Mouse (Mus musculus): ENCODE measurements around the gene Ccl1.
A peak's percentile ranks its signal among the peaks of the same experiment; 100 is the strongest.

Ccl1 gene

DNA sequence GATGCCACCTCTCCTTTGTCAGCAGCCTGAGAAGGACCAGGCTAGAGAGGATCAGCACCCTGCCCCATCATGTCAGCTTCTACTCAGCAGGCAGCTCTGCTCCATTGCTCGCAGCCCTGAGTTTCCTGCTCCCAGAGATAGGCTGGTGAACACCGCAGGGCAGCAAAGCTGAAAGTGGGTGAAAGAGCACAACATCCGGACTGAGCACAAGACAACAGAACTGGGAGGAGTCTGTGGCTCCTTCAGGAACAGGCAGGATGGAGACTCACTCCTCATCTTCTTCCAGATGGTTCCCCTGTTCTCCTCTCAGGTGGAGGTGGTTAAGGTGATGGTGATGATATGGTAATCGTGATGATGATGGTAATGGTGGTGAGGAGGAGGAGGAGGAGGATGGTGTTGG lies at the start of gene Ccl1:
Gene Ccl1, minus strand, starts transcription at position 101 of the 400 bp plus-strand sequence.
- DNase-seq (ENCODE audit: low read depth in 2 of 2, low spot score in 2 of 2): no peak

DNA sequence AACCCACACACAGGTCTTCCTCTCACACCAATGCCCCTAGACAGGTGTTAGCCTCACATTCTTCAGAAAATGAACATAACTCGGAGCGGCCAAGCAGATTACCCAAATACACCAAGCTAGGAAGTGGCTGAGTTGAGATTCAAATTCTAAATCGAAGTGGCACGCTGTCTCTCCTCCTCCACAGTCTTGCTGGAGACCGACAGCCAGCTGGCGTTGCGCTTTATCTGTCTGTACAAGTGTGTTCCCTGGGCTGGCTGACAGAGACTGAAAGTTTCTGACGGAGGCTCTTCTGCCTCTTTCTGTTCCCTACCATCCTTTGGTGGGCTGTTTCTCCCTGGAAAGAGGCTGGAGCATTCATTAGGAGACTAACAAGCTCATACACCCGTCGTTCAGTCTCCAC lies 45.5 kb upstream of the Ccl1 start:
- DNase-seq (ENCODE audit: low read depth in 2 of 2, low spot score in 2 of 2): no peak

DNA sequence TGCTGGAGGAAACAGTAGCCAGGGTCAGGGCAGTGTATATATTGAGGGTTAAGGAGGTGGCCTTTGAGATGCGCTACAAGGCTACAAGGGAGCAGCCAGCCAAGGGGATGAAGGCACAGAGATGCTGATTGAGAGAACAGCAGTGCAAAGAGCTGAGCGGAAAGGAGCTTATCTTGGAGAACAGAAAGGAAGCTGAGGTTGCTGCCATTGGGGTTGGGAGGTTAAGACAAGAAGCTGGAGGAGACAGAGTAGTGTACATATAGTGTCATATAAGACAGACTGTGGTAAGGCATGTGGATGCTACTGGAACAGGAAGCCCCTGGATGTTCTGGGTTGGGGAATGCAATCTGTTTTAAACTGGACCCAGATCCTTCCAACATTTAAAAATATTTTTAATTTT lies 35.4 kb upstream of the Ccl1 start:
- no peak for DNase-seq (ENCODE audit: low read depth in 2 of 2, low spot score in 2 of 2)

DNA sequence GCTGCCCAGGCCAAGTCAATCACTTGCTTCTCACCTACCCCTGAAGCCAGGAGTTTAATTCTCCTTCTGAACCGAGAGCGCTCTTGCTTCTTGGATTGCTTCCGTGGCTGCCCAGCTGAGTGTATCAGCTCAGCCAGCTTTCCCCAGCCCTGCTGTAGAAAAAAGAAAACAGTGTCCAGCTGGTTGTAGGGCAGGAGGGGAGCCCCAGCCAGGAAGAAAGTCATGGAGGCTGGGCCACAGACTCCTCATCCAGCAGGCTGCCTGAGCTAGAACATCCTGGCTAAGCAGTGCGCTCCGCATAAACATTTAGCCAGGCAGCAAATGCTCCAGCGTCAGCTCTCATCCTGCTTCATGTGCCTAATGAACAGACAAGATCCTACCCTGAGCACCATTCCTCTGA lies 34.9 kb upstream of the Ccl1 start:
- DNase-seq (ENCODE audit: low read depth in 2 of 2, low spot score in 2 of 2): no peak

DNA sequence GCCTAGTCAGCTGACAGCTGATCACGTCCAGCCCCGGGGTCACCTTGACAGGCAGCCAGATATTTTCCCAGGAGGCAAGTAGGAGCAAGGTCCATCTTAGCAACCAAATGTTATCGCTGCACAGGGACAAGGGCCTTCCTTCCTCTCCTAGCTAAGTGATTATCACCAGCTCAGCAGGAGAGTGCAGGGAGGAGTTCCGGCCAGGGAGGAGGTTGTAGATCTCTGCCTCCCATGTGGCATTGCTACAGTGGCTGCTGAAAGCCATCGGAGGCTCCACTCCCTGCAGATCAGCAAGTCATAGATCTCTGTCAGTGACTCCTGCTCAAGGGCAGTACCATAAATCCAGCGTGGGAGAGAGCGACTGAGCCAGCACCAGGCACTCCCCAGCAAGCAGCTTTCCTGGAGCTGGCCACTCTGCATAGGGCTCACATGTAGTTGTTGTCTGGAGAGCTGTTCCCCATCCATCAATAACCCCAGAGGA lies 34.5 kb upstream of the Ccl1 start:
- DNase-seq (ENCODE audit: low read depth in 2 of 2, low spot score in 2 of 2): no peak

DNA sequence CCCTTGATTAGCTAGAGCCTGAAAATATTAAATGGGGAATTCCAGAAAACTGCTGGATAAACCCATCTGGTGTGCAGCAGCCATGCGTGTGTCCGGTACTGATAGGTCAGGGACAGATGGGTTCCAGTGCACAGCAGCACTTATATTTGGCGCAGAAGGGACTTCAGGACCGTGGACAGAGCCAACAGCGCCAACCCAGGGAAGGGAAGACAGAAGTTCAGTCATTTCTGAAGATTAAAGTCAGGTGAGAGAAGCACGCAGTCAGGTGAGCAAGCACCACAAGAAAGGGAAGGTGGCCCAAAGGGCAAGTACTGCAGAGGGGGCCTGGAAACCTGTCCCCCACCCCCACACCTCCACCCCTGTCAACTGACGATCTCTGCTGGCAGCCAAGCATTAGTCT lies 7.7 kb upstream of the Ccl1 start:
- DNase-seq (ENCODE audit: low read depth in 2 of 2, low spot score in 2 of 2): no peak

DNA sequence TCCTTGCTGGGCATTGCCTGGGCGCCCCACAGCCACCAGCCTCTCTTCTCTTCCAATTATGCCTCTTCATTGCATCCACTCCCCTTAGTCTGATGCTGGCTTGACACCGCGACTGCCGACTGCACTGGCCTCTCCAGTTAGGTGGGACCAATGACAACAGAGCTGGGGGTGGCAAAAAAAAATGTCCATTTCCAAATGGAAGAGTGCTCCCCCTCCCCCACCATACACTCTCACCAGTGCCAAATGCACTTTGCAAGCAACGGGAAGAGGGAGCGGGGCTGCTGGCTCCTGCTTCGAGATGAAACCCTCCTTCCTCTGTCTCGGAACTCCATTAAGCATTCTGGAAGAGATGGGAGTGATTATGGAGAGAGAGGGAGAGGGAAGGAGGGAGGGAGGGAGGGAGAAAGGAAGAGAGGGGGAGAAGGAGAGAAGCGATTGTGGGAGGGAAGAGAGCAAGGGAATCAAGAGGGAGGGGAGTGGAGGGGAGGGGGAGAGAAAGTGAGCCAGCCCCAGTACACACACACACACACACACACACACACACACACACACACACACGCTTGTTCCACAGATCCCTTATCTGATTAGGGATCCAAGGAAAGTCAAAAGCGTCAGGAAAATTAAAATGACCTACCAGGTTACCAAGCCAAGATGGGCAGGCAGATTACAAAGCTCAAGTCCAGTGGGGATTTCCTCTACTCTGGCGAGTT lies 5.0 kb upstream of the Ccl1 start:
- DNase-seq (ENCODE audit: low read depth in 2 of 2, low spot score in 2 of 2): no peak

DNA sequence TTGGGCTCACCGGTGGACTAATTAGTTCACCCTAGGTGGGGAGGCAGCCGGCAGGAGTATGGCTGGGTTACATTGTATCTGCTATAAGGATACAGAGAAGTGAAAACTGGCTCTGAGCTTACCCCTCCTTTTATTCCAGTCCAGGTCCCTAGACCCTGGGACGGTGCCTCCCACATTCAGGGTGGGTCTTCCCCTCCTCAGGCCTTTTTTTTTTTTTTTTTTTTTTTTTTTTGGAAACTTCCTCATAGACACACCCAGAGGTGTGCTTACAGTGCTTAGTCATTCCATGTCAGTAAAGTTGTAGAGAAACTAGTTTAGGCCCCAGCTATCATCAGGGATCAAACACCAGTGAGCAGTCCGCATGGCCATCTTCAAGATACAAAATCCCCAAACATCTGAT lies 7.6 kb downstream of the Ccl1 start:
- no peak for DNase-seq (ENCODE audit: low read depth in 2 of 2, low spot score in 2 of 2)

DNA sequence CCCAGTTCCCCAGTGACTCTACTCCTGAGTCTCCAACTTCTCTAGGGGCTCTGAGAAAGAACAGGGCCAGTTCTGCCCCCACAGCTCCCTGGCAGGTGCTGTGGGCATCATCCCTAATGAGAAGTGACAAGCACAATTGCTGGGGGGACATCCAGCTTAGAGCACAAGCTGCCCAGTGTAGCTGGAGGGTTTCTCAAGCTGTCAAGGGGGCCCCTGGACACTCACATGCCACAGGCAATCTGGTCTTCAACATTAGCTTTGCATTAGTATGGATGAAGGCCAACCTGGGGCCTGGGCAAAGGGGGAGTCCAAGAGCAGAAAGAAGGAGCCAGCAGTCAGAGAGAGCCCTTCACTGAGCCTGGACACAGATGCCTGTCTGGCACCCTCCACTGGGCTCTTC lies 14.6 kb downstream of the Ccl1 start:
- no peak for DNase-seq (ENCODE audit: low read depth in 2 of 2, low spot score in 2 of 2)

DNA sequence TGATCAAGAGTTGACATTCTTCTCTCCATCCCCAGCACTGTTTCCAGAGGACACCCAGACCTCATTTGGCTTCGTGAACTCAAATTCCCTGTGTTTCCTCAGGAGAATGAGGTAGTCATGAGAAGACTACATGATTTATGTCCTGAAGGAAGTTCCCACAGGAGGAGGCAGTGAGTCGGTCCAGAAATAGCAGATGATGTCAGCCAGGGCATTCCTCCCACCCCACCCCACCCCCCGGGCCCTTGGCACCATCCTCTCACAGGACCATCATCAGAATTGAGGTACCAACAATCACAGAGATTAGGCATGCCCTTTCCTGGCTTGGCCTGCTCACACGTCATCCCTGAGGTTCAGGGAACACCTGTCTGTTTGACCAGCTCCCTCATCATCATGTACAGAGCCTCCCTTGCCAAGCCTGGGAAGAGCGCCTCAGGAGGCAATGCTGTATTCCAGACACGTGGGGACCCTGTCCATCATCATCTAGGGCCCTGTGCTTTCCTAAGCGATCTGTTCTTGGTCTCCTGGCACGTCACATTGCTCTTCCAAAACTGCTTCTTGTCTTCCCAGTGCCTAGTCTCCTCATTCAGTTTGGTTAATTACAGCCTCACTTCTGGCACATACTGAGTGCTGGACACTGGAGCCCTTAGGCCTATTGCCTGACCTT lies 31.2 kb downstream of the Ccl1 start:
- DNase-seq (ENCODE audit: low read depth in 2 of 2, low spot score in 2 of 2): no peak

DNA sequence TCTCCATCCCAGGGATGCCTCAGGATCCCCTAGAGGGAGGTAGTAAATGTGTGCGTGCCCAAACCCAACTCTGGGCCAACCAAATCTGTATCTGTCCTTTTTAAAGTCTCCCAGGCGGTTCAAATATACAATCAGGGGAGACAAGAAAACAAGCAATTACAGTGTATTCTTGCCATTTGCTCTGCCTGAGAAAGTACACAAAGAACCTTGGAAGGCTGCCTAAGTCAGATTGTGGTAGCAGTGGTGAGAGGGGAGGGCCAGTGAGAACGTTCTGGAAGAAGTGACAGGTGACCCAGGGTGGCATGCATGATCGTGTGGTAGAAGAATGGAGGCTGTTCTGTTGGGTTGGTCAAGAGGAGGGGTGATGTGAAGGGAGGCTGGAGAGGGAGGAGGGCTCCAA lies 46.4 kb downstream of the Ccl1 start:
- DNase-seq (ENCODE audit: low read depth in 2 of 2, low spot score in 2 of 2): no peak

DNA sequence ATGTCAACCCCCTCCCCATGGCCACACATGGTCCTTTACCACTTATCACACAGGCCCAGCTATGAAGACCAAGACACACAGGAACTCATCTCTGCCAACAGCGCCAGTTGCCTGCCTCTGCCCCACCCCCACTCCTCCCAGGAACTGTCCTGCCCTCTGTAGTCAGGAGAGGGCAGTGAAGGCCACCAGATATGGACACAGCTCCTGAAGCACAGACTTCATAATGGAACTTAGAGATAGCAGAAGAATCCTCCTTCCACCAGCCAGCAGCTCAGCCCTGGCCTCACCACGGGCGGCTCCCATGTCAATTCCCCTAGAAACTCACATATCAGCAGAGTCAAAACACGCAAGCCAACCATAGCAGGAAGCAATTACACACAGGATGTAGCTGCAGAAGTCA lies 49.9 kb downstream of the Ccl1 start:
- DNase-seq (ENCODE audit: low read depth in 2 of 2, low spot score in 2 of 2): no peak

DNA sequence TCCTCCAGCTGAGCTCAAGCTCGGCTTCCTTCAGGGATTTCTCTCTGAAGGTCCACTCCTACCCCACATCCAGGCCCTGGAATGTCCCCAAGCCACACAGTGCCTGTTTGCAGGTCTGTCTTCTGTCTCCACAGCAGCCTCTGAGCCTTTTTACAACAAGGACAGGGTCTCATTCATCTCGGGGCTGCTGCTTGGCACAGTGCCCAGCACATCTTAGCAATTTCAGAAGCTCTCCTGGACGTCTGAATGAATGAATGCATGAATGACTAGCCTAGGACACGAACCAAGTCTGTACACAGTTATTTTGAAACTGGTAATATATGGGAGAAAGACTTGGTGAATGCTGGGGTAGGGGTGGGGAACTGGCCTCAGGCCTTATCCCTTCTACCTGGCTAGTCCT lies 52.1 kb downstream of the Ccl1 start:
- DNase-seq (ENCODE audit: low read depth in 2 of 2, low spot score in 2 of 2): no peak

DNA sequence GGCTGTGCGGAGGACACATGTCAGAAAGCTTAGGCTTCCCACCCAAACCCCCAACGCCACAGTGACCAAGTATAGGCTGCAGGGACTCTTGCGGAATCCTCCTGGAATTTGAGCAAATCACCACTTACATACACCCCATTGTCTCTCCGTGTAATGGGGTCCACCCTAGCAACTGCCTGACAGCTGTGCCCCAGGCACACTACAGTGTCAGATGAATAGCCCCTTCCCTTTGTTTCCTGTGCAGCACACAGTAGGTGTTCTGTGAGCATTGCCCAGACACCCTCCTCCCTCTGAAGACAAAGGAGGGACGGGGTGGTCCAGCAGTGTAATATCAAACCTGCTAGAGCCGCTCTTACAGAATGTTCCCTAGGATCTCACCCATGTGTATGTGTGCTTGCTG lies 54.2 kb downstream of the Ccl1 start:
- DNase-seq (ENCODE audit: low read depth in 2 of 2, low spot score in 2 of 2): no peak

DNA sequence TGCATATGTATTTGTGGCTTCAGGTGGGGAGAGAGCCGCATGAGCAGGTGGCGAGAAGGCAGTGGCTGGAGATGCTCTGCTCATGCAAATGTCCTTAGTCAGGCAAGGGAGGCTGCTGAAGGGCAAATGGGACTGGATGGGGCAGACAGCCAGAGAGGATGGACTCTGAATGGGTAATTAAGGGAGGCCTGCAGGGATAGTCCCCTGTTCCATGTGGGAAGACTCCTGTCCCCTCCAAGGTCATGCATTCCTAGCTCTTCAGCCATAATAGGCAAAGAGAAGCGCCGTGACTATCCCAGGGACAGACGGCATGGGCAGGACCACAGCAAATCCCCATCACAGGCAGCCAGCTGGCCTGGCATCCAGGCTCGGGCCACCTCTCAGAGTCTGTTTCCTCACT lies 55.5 kb downstream of the Ccl1 start:
- DNase-seq (ENCODE audit: low read depth in 2 of 2, low spot score in 2 of 2): no peak

DNA sequence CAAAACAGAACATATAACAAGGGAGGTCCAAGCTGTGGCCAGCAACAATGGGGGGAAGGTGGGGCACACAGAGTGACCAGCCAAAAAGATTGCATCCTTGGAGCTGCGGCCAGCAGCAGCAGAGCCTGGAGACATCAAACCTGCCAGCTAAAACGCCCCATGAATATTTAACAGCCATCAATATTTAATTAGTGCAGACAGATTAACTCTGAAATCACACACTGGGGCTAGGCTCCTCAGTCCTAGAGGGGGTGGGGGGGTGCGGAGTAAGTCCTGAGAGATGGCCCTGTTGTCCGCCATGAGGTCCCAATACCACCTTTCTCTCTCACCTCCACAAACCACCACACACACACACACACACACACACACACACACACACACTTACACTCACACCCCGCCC lies 68.1 kb downstream of the Ccl1 start:
- no peak for DNase-seq (ENCODE audit: low read depth in 2 of 2, low spot score in 2 of 2)

DNA sequence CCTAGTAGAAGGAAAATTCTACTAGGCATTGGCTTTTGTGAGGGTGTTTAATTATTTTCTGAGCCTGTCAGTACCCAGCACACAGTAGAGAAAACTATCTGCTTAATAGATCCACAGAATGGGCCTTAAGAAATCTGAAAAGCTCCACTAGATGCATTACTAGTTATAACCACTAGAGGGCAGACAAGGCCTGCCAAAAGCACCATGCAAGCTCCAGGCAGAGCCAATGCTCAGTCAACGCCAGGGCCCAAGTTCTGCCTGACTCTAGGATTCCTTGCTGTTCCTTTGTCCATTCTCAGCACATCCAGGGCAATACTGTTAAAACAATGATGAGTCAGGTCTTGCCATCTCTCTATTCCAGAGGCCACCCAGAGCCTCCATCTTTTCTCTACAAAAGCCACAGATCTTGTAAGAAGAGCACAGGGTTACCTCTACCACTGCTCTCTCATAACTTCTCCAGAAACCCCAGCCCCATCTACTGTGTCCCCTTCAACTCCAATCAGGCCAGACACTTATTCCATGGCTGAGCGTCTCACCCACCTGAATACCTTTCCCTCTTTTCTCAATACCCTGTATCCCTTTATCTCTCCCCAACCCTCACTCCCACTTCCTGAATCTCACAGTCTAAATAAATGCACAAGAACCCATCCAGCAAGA lies 69.8 kb downstream of the Ccl1 start:
- no peak for DNase-seq (ENCODE audit: low read depth in 2 of 2, low spot score in 2 of 2)

DNA sequence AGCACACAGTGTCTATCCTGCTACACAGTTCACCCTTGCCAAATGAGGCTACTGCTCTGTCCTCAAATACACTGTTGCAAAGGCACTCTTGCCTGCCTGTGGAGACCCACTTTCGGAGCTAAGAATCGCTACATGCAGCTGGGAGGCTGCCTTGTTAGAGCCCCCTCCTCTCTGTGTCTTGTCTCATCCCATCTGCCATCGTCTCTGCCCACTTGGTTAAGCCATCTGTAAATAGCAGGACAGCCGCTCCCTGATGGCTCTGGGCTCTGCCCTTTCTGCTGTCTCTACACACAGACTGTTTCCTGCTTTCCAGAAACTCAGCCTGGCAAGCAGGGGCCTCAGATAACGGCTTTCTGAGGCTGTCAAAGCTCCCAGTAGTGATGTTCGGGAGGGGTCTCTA lies 71.5 kb downstream of the Ccl1 start:
- no peak for DNase-seq (ENCODE audit: low read depth in 2 of 2, low spot score in 2 of 2)

DNA sequence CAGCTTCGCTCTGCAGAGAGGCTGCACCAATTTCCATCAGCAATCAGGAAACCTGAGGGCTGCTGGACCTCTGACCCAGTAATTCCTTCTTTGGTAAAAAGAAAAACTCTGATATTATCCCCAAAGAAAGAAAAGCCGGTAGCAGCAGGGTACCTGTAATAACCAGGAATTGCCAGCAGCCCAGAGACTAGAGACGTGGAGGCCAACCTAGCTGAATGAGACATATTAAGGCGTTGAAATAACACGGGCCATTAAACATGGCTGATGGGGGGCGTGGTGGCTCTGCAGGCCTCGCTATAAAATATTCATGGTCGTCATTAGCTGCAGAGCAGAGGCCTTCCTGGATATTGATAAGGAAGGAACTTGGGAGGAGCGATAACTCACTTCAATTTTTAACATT lies 78.5 kb downstream of the Ccl1 start:
- no peak for DNase-seq (ENCODE audit: low read depth in 2 of 2, low spot score in 2 of 2)

DNA sequence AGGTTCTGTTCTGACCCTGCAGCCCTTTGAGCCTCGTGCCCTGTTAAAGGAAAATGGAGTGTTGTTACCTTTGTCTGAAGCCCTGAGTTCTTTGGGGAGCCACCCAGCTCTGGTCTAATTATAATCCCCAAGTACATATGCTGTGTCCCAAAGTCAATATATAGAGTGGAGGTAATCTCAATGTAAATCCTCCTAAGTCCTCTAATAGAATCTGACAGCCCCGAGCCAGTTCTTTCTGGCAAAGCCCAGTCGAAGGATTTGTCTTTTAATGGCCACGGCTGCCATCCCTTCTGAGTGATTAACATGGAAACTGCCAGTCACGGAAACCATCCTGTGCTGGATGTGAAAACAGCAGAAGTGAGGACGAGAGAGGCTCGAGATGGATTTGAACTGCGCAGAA lies 79.6 kb downstream of the Ccl1 start:
- no peak for DNase-seq (ENCODE audit: low read depth in 2 of 2, low spot score in 2 of 2)

DNA sequence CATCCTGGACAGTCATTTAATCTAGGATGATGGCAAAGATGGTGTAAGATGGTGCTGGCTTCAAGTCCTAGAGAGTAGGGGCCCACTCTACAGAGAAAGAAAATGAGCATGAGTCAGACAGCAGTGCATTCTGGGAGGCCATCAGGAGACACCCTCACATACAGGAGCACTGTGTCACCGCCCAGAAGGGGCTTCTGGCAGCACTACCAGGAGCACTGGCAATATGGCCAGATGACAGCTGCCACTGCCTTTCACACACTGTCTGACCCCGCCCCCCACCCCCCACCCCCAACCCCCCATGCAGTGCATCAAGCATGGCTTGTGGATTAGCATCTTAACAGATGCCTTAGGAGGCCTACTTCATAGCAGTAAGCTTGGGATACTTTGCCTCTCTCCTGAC lies 89.0 kb downstream of the Ccl1 start:
- DNase-seq (ENCODE audit: low read depth in 2 of 2, low spot score in 2 of 2): no peak

DNA sequence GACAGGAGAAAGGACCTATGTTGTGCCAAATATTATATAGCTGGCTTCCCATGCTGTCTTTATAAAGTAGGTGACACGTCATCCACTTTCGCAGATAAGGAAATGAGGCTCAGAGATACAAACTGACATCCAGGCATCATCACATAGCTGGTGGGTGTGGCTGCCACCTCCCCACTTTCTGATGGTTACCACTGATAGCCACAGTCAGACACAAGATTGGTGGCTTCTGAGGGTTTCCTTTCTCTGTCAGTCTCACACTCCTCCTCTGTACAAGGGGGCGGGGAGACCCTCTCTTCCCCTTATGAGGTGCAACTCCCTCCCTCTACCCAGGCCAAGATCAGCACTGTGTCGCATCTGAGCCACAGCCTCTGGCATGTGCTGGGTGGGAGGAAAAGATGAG lies 91.1 kb downstream of the Ccl1 start:
- DNase-seq (ENCODE audit: low read depth in 2 of 2, low spot score in 2 of 2): peak; percentile 4 to 15

Measured in CD8-positive naive resting alpha-beta T cell, adult 2 months (primary cell).